Mouse (Mus musculus): ENCODE data around the gene Relt. TPM values are rescaled to one million over a fixed set of nuclear protein-coding genes. Genes with fewer than 3 reads are reported as not detected.
A peak's percentile ranks its signal among the peaks of the same experiment; 100 is the strongest.

The Relt gene
- polyA plus RNA-seq (2012; rRNA removed): 12.2 and 12.4 TPM in 2 replicates

- DNase-seq (ENCODE audit: extremely low spot score in 1 of 2, low spot score in 1 of 2): peak; percentile 77 to 91
Measured at GRCm38 (mm10) chr7:100862828-100863638, at the start of gene Relt. Gene Relt (minus strand): TSS chr7:100863446.

GRCm38 (mm10) chr7:100911791-100912190, 48.5 kb upstream of the Relt start:
- no peak for DNase-seq (ENCODE audit: extremely low spot score in 1 of 2, low spot score in 1 of 2)

DNA sequence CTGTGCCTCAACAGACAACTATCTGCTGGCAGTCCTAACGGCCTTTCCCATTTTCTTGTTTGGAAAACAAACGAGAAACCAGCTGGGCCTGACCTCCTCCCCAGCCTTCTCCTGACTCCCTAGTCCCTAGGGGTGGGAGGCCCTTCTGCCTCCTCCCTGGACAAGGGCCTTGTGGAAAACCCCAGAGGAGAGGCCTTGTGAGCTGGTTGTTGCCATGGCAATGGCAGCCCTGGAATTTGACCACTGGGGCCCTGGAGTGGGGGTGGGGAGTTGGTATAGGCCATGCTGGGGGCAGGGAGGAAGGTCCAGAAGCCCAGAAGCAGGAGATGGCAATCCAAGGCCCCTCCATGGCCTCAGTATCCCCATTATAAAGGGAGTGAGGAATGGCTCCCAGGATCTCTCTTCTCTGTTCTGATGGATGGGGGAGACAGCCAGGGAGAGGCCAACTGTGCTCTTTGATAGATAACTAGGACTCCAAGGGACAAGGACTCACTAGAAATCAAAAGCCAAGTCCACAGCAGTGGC, 48.1 kb upstream of the Relt start:
- DNase-seq (ENCODE audit: extremely low spot score in 1 of 2, low spot score in 1 of 2): no peak

- no peak for DNase-seq (ENCODE audit: extremely low spot score in 1 of 2, low spot score in 1 of 2)
Measured at GRCm38 (mm10) chr7:100908567-100908966, 45.3 kb upstream of the Relt start.

- DNase-seq (ENCODE audit: extremely low spot score in 1 of 2, low spot score in 1 of 2): no peak
Measured at GRCm38 (mm10) chr7:100908061-100908460, 44.8 kb upstream of the Relt start.

DNA sequence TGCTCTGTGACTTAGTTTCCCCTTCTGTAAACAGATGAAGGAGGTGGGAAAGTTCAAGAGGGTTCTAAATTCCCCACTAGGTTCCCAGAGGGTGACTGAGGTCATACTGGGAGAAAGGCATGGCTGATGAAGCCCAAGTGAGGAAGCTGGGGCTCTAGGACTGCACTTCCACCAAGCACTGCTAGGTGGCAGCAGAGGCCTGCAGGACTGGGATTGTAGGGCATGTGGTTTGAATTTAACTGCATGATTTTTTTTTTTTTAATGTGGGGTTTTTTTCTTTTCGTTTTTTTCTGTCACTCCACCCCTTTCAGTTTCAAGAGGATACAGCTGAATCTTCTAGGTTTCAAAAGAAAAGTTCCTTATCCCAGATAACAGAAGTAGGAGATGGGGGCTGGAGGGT, 44.0 kb upstream of the Relt start:
- peak; percentile 61 to 93 for DNase-seq (ENCODE audit: extremely low spot score in 1 of 2, low spot score in 1 of 2)

DNA sequence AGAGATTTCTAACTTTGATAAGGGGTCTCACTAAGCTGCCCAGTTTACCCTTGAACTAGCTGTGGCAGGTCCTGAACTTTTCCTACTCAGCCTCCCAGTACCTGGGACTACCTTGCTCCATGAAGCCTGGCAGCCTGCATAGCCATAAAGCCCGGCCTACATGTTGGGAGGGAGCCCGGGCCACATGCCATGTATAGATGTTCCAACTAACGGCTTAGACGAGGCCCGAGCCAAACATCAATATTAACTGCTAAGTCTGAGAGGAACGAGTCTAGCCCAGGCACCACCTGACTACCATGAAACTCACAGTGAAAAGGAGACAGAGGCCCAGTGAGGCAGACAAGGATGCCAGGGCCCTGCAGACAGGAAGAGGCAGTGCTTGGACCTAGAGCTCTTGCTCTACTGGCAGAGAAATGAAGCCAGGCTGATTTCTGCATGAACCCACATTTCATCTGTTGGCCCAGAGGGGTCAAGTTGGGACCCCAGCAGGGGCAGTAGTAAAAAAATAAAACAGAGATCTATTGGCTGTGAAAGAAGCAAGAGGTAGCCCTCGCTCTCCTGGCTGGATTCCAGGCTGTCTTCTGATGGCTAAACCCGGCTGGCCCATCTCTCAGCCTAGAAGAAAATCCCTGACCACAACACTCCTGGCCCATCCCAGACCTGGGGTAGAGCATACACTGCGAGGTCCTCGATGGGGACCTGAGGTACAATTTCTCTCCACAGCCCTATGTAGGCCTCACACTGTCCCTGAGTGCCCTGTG, 43.0 kb upstream of the Relt start:
- no peak for DNase-seq (ENCODE audit: extremely low spot score in 1 of 2, low spot score in 1 of 2)

DNA sequence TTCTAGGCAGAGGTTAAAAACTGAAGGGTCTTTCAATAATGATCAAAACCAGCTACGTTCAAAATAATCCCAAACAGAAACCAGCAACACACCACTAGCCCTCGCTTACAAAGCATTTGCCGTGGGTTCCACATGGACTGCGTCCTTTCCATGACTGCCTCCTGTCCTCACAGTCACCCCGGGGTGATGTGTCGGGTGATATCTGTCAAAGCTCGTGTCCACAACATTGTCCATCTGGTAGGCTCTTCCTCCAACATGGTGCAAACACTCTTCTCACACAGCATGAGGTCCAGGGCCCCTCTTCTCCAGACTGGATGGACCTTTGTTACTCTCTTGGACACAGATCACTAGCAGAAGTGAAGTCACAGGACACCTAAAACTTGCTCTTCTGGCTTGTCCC, 41.8 kb upstream of the Relt start:
- no peak for DNase-seq (ENCODE audit: extremely low spot score in 1 of 2, low spot score in 1 of 2)

DNA sequence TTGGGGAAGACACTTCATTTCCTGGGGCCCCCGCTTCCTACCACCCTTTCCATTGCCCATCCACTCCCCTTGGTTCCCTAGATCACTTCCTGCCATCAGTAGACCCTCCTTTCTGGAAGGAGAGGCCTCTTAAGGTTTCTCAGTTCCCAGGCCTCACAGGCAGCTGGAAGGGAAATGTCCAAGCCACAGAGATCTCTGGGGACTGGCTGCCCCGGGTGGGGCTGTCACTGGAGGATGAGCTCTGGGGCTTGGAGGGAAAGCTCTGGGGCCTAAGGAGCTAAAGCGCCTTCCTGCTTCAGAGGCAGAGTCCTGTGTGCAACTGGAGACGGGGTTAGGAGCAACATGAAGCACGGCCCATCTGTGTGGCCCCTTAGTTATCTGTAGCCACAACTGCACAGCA, 41.4 kb upstream of the Relt start:
- DNase-seq (ENCODE audit: extremely low spot score in 1 of 2, low spot score in 1 of 2): no peak

DNA sequence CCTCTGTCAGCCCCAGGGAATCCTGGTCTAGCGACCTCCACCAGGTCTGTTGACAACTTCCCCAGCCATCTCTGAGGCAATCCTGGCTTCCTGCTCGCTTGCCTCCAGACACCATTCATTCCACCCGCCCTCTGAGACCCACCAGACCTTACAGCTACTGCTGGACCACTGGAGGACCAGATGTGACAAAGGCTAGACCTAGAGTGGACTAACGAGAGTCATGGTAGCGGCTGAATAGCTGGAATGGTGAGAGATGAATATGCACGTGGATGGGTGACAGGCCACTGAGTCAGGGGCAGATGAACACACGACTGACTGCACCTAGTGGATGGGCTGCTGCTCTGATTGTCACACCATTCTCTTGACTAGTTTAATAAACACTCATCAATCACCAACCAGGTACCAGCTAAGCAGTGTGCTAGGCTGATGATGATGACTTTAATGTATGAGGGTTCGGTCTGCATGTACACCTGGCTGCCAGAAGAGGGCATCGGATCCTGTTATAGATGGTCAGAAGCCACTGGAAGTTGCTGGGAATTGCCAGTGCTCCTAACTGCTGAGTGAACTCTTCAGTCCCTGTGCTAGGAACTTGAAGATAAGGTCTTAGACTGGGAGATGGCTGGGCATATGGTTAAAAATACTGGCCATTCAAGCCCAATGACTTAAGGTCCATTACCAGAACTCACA, 39.3 kb upstream of the Relt start:
- no peak for DNase-seq (ENCODE audit: extremely low spot score in 1 of 2, low spot score in 1 of 2)

GRCm38 (mm10) chr7:100897828-100898227, 34.6 kb upstream of the Relt start:
- no peak for DNase-seq (ENCODE audit: extremely low spot score in 1 of 2, low spot score in 1 of 2)

GRCm38 (mm10) chr7:100894833-100895226, 31.6 kb upstream of the Relt start:
- DNase-seq (ENCODE audit: extremely low spot score in 1 of 2, low spot score in 1 of 2): no peak

DNA sequence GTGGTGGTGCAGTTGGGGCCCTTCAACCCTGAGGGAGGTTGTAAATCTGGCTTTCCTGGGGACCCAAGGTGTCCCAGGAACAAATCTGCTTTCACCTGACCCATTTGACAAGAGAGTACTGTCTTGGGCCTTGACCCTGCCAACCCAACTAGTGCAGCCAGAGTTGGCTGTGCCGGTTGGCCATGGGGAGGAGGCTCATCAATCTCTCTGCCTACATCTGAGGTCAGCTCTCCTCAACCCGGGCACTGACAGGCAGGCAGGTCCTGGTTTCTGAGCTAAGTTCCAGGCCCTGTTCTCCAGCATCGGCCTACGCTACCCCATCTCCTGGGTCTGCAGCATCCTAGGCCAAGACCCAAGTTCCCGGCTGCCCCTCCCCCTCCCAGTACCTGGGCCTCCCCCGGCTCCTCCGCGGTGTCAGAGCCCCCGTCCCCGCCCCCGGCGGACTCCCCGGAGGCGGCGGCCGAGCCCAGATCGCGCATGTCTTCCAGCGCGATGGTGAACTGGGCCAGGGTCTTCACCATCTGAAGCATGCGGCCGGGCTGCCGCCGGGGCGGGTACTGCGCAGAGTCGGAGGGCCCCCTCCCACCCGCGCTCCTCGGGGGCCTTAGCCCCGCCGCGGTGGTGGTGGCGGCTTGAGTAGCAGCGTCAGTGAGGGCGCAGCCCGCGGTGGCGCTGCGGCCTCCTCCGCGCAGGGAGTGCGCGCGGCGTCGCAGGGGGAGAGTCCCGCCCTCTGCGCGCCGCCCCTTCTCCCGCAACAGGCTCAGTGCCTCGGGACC, 31.0 kb upstream of the Relt start:
- DNase-seq (ENCODE audit: extremely low spot score in 1 of 2, low spot score in 1 of 2): peak in 1 of 2 experiments; percentile 65

GRCm38 (mm10) chr7:100893249-100894056, 30.2 kb upstream of the Relt start:
- peak in 1 of 2 experiments; percentile 59 for DNase-seq (ENCODE audit: extremely low spot score in 1 of 2, low spot score in 1 of 2)

GRCm38 (mm10) chr7:100886535-100886934, 23.3 kb upstream of the Relt start:
- peak in 1 of 2 experiments; percentile 82 for DNase-seq (ENCODE audit: extremely low spot score in 1 of 2, low spot score in 1 of 2)

DNA sequence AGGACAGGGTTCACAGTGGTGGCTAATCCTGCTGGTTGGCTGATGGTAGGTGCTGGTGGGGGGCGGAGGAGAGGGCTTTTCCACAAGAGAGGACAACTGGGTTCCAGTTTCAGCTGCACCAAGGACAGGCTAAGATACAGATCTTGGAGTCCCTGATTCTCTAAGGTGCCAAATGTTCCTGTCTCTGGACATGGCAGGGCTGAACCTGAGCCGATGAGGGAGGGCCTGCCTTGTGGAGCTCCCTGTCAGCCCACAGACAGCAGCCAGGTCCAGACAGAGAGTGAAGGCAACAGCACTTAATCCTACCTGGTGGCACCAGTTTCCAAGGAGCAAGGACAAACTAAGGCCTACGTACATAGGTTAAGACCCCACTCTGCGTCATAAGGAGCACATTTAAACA, 21.2 kb upstream of the Relt start:
- no peak for DNase-seq (ENCODE audit: extremely low spot score in 1 of 2, low spot score in 1 of 2)

GRCm38 (mm10) chr7:100881950-100882349, 18.7 kb upstream of the Relt start:
- no peak for DNase-seq (ENCODE audit: extremely low spot score in 1 of 2, low spot score in 1 of 2)

GRCm38 (mm10) chr7:100881531-100881930, 18.3 kb upstream of the Relt start:
- no peak for DNase-seq (ENCODE audit: extremely low spot score in 1 of 2, low spot score in 1 of 2)

GRCm38 (mm10) chr7:100879595-100879994, 16.3 kb upstream of the Relt start:
- peak in 1 of 2 experiments; percentile 65 for DNase-seq (ENCODE audit: extremely low spot score in 1 of 2, low spot score in 1 of 2)
